Mouse (Mus musculus) liver, postnatal 0 days (tissue): ENCODE measurements around the gene Scgb1b18. TPM values are rescaled to one million over a fixed set of nuclear protein-coding genes. Genes with fewer than 3 reads are reported as not detected.
"Not testable (repeated sequence)": the region's sequence is repeated elsewhere in the genome, so short reads cannot be mapped to it uniquely, and the experiment has no call there.

Experiments used
- ATAC-seq: fragments of 200-750 bp; cut with Nextera tagmentation; 2 replicates; pipeline ENCODE4 v1.8.0; 2017; ENCODE audit warnings: mild to moderate bottlenecking, moderate library complexity
- DNase-seq: peaks from one replicate; pipeline ENCODE4 v3.0.0-alpha.2; 2016
- H3K27ac ChIP-seq: fragments of 300-500 bp; sonication (generic); 2 replicates; pipeline ENCODE4 v1.5.1; 2014; ENCODE audit warnings: antibody characterized with exemption, moderate library complexity, mild to moderate bottlenecking, low read depth
- H3K27me3 ChIP-seq: fragments of 300-500 bp; sonication (generic); 2 replicates; pipeline ENCODE4 v1.6.1; 2014; ENCODE audit warnings: low read length, control low read depth, mixed read lengths; ENCODE audit not compliant: insufficient read depth
- H3K36me3 ChIP-seq: fragments of 300-500 bp; sonication (generic); replicated peaks from 2 replicates; pipeline ENCODE4 v1.6.1; 2014; ENCODE audit warnings: mild to moderate bottlenecking, control low read depth, low read length, moderate library complexity, mixed read lengths; ENCODE audit not compliant: insufficient read depth
- H3K4me1 ChIP-seq: fragments of 300-500 bp; sonication (generic); 2 replicates; pipeline ENCODE4 v1.6.1; 2014; ENCODE audit warnings: antibody characterized with exemption, mild to moderate bottlenecking, control low read depth; ENCODE audit not compliant: insufficient read depth
- H3K4me2 ChIP-seq: fragments of 300-500 bp; sonication (generic); 2 replicates; pipeline ENCODE4 v1.6.1; 2014; ENCODE audit warnings: low read depth, mild to moderate bottlenecking, low read length, moderate library complexity, mixed read lengths
- H3K4me3 ChIP-seq: fragments of 300-500 bp; sonication (generic); 2 replicates; pipeline ENCODE4 v1.5.1; 2014; ENCODE audit warnings: low read depth, low read length
- H3K9ac ChIP-seq: fragments of 300-500 bp; sonication (generic); replicated peaks from 2 replicates; pipeline ENCODE4 v1.6.1; 2014; ENCODE audit warnings: mild to moderate bottlenecking, moderate library complexity
- H3K9me3 ChIP-seq: fragments of 300-500 bp; sonication (generic); 2 replicates; pipeline ENCODE4 v1.6.1; 2016; ENCODE audit warnings: mild to moderate bottlenecking, control low read depth, low read length, mixed read lengths
- WGBS: fragments of 180-500 bp; shearing (Covaris S2); extraction: QIAGEN DNeasy Blood & Tissue Kit; methylation state at CpG from one replicate; pipeline ENCODE4 v1.1.7; 2014; ENCODE audit not compliant: insufficient replicate concordance; 5-methylcytosine and 5-hydroxymethylcytosine counted together
- polyA plus RNA-seq: library from polyadenylated mRNA; unstranded; fragments of >200 nt; fragmentation: Nextera tagmentation; extraction: Ambion mirVana; gene quantifications from 2 replicates; pipeline ENCODE4 v1.2.1, GENCODE M21; 2015

Scgb1b18 gene
- not detected in 2 replicates for polyA plus RNA-seq

- not testable (repeated sequence) for DNase-seq, H3K27ac ChIP-seq, H3K27me3 ChIP-seq, ATAC-seq, H3K4me2 ChIP-seq, H3K36me3 ChIP-seq, H3K9me3 ChIP-seq, H3K4me3 ChIP-seq, H3K4me1 ChIP-seq, H3K9ac ChIP-seq
- WGBS: no CpG with 5 or more reads among the region's 2 CpGs
Observed at GRCm38 (mm10) chr7:33185268-33185667, at the start of gene Scgb1b18. Gene Scgb1b18 (plus strand): TSS chr7:33185568.

DNA sequence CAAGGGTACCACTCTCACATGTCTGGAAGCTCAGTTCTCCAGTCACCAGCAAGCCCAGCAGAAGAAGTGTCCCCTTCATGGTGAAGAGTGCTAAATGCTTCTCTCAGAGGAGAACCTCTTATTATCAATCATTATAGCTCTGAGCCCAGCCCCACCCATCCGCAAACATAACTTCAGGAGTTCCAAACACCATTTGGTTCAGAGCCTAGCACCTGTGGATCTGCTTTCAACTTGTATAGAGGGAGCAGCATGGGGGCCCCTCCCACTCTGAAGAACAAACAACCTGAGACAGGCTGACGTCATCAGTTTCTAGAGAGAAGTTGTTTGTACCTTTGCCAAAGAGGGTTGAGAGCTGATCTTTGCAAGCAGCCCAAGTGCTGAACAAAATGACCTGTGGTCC lies 11.6 kb upstream of the Scgb1b18 start, which contains the start of gene Scgb2b18:
Gene Scgb2b18 (minus strand): TSS at position 101 of the 400 bp plus-strand sequence.
- H3K4me1 ChIP-seq, H3K4me3 ChIP-seq, H3K4me2 ChIP-seq, H3K9ac ChIP-seq, H3K27me3 ChIP-seq, DNase-seq, H3K27ac ChIP-seq, H3K9me3 ChIP-seq, ATAC-seq, H3K36me3 ChIP-seq: not testable (repeated sequence)
- WGBS: 63% methylated on average over 2 of the region's 2 CpGs

Other genes starting within 250 kb of the Scgb1b18 start
- not detected in 2 replicates for gene Scgb2b17, start 129.0 kb upstream of the Scgb1b18 start, polyA plus RNA-seq
- not detected in 2 replicates for gene Scgb1b17, start 122.1 kb upstream of the Scgb1b18 start, polyA plus RNA-seq
- not detected in 2 replicates for gene Scgb2b18, start 11.7 kb upstream of the Scgb1b18 start, polyA plus RNA-seq
- gene Scgb2b19, start 94.8 kb downstream of the Scgb1b18 start, polyA plus RNA-seq: not detected in 2 replicates
- not detected in 2 replicates for gene Scgb1b19, start 101.7 kb downstream of the Scgb1b18 start, polyA plus RNA-seq
- not detected in 2 replicates for gene Scgb2b20, start 180.8 kb downstream of the Scgb1b18 start, polyA plus RNA-seq
- gene Scgb1b20, start 187.7 kb downstream of the Scgb1b18 start, polyA plus RNA-seq: not detected in 2 replicates